Comparison of ENCODE assay signal across 8 mouse cellular contexts in genomic region chr4:135889884-135890283, GRCm38 (mm10). TPM values are rescaled to one million over a fixed set of nuclear protein-coding genes. Genes with fewer than 3 reads are reported as not detected.
A peak's percentile ranks its signal among the peaks of the same experiment; 100 is the strongest.
DNase-seq lines count a peak whose midpoint lies in the region; ATAC-seq and TF ChIP-seq lines count a peak whose summit lies in the region.

No protein-coding gene starts in this region.

- H3K4me3 ChIP-seq in E14TG2a.4 (replicated peaks; ENCODE audit: low read length): no peak overlapping the region
- no peak overlapping the region for H3K4me3 ChIP-seq in heart, embryonic 15.5 days
- H3K4me3 ChIP-seq in liver, embryonic 15.5 days (replicated peaks): no peak overlapping the region

- no peaks in the 10 kb centered on the region for H3K27me3 ChIP-seq in E14TG2a.4 (ENCODE audit: insufficient read depth, low read length)
- H3K27me3 ChIP-seq in heart, embryonic 15.5 days: no peaks in the 10 kb centered on the region
- H3K27me3 ChIP-seq in liver, embryonic 15.5 days: no peaks in the 10 kb centered on the region

- no peaks in the 10 kb centered on the region for H3K36me3 ChIP-seq in E14TG2a.4 (ENCODE audit: insufficient read depth, low read length)
- no peaks in the 10 kb centered on the region for H3K36me3 ChIP-seq in heart, embryonic 15.5 days
- H3K36me3 ChIP-seq in liver, embryonic 15.5 days (replicated peaks): no peaks in the 10 kb centered on the region

- DNase-seq in brain, adult 2 months (ENCODE audit: low read depth, low spot score): peak; percentile 89
- DNase-seq in kidney, postnatal 10 days: peak; percentile 89
- peak; percentile 58 for DNase-seq in ovary, adult 18-20 months (ENCODE audit: low spot score)
- peak; percentile 82 for DNase-seq in thymus, postnatal 0 days (ENCODE audit: low spot score)

- no peak overlapping the region for H3K4me2 ChIP-seq in heart, embryonic 15.5 days
- H3K4me2 ChIP-seq in liver, embryonic 15.5 days: no peak overlapping the region

- H3K9ac ChIP-seq in heart, embryonic 15.5 days: no peak overlapping the region
- no peak overlapping the region for H3K9ac ChIP-seq in liver, embryonic 15.5 days

- H3K4me1 ChIP-seq in E14TG2a.4 (replicated peaks; ENCODE audit: low read depth, low read length): peaks cover 39% of the 10 kb centered on the region
- peaks cover 2% of the 10 kb centered on the region for H3K4me1 ChIP-seq in heart, embryonic 15.5 days (replicated peaks)
- H3K4me1 ChIP-seq in liver, embryonic 15.5 days (replicated peaks): peaks cover 26% of the 10 kb centered on the region

- no peaks in the 10 kb centered on the region for H3K9me3 ChIP-seq in E14TG2a.4 (ENCODE audit: low read length)
- no peaks in the 10 kb centered on the region for H3K9me3 ChIP-seq in heart, embryonic 15.5 days (replicated peaks)
- no peaks in the 10 kb centered on the region for H3K9me3 ChIP-seq in liver, embryonic 15.5 days (replicated peaks)

- 4% methylated on average over 4 of the region's 4 CpGs for WGBS in heart, embryonic 15.5 days
- WGBS in liver, embryonic 15.5 days (ENCODE audit: insufficient replicate concordance): 3% methylated on average over 4 of the region's 4 CpGs

- peak; percentile 69 for TF ChIP-seq CTCF in E14TG2a.4 (conservative IDR thresholded peaks at IDR 0.05; ENCODE audit: low read length)

- no peak overlapping the region for H3K27ac ChIP-seq in heart, embryonic 15.5 days
- H3K27ac ChIP-seq in liver, embryonic 15.5 days (replicated peaks): no peak overlapping the region

- ATAC-seq in erythroid progenitor cell, adult 5-6 weeks (replicated peaks; ENCODE audit: low FRiP score, poor library complexity, severe bottlenecking): peak; percentile 86
- peak; percentile 86; the same call in 1 of the 2 replicates for ATAC-seq in heart, embryonic 15.5 days (replicated peaks; ENCODE audit: insufficient number of reproducible peaks, insufficient read depth, low FRiP score, low read depth)
- ATAC-seq in liver, embryonic 15.5 days (ENCODE audit: insufficient read depth): peak; percentile 58; the same call in 1 of the 2 replicates

RNA-seq across cellular contexts. Expression of gene Cnr2, which starts 5.3 kb away (rescaled TPM):
- total RNA-seq in erythroid progenitor cell, adult 5-6 weeks (2015; ENCODE audit: low replicate concordance): 4.3 and 5.0 TPM in 2 replicates
- 1.7 and 3.4 TPM in 2 replicates for total RNA-seq in erythroid progenitor cell, adult 5-6 weeks (2017; ENCODE audit: low replicate concordance)
- polyA plus RNA-seq in heart, embryonic 15.5 days (2015; fragmentation: Nextera tagmentation; extraction: Ambion mirVana): 0.49 and 0.55 TPM in 2 replicates
- 2.8 and 3.0 TPM in 2 replicates for polyA plus RNA-seq in liver, embryonic 15.5 days (2015; fragmentation: Nextera tagmentation; extraction: Ambion mirVana)
- polyA plus RNA-seq in thymus, postnatal 0 days (2015; fragmentation: Nextera tagmentation; extraction: Ambion mirVana): 5.5 and 5.8 TPM in 2 replicates

RNA-seq across cellular contexts. Expression of gene Pnrc2, which starts 16.2 kb away (rescaled TPM):
- 245 and 298 TPM in 2 replicates for total RNA-seq in erythroid progenitor cell, adult 5-6 weeks (2015; ENCODE audit: low replicate concordance)
- 215 and 282 TPM in 2 replicates for total RNA-seq in erythroid progenitor cell, adult 5-6 weeks (2017; ENCODE audit: low replicate concordance)
- 123 and 130 TPM in 2 replicates for polyA plus RNA-seq in heart, embryonic 15.5 days (2015; fragmentation: Nextera tagmentation; extraction: Ambion mirVana)
- 77.1 and 78.3 TPM in 2 replicates for polyA plus RNA-seq in liver, embryonic 15.5 days (2015; fragmentation: Nextera tagmentation; extraction: Ambion mirVana)
- polyA plus RNA-seq in thymus, postnatal 0 days (2015; fragmentation: Nextera tagmentation; extraction: Ambion mirVana): 217 and 229 TPM in 2 replicates

RNA-seq across cellular contexts. Expression of gene Fuca1, which starts 30.7 kb away (rescaled TPM):
- total RNA-seq in erythroid progenitor cell, adult 5-6 weeks (2015; ENCODE audit: low replicate concordance): 23.1 and 45.3 TPM in 2 replicates
- total RNA-seq in erythroid progenitor cell, adult 5-6 weeks (2017; ENCODE audit: low replicate concordance): 38.9 and 50.2 TPM in 2 replicates
- 38.1 and 61.6 TPM in 2 replicates for polyA plus RNA-seq in heart, embryonic 15.5 days (2015; fragmentation: Nextera tagmentation; extraction: Ambion mirVana)
- polyA plus RNA-seq in liver, embryonic 15.5 days (2015; fragmentation: Nextera tagmentation; extraction: Ambion mirVana): 24.0 and 29.4 TPM in 2 replicates
- 56.0 and 63.5 TPM in 2 replicates for polyA plus RNA-seq in thymus, postnatal 0 days (2015; fragmentation: Nextera tagmentation; extraction: Ambion mirVana)

RNA-seq across cellular contexts. Expression of gene Srsf10, which starts 34.3 kb away (rescaled TPM):
- total RNA-seq in erythroid progenitor cell, adult 5-6 weeks (2015; ENCODE audit: low replicate concordance): 410 and 552 TPM in 2 replicates
- total RNA-seq in erythroid progenitor cell, adult 5-6 weeks (2017; ENCODE audit: low replicate concordance): 431 and 814 TPM in 2 replicates
- polyA plus RNA-seq in heart, embryonic 15.5 days (2015; fragmentation: Nextera tagmentation; extraction: Ambion mirVana): 127 and 131 TPM in 2 replicates
- polyA plus RNA-seq in liver, embryonic 15.5 days (2015; fragmentation: Nextera tagmentation; extraction: Ambion mirVana): 87.2 and 90.0 TPM in 2 replicates
- polyA plus RNA-seq in thymus, postnatal 0 days (2015; fragmentation: Nextera tagmentation; extraction: Ambion mirVana): 276 TPM in 2 replicates

RNA-seq across cellular contexts. Expression of gene Hmgcl, which starts 56.4 kb away (rescaled TPM):
- total RNA-seq in erythroid progenitor cell, adult 5-6 weeks (2015; ENCODE audit: low replicate concordance): 24.3 and 25.2 TPM in 2 replicates
- 19.6 and 30.0 TPM in 2 replicates for total RNA-seq in erythroid progenitor cell, adult 5-6 weeks (2017; ENCODE audit: low replicate concordance)
- polyA plus RNA-seq in heart, embryonic 15.5 days (2015; fragmentation: Nextera tagmentation; extraction: Ambion mirVana): 80.2 and 82.4 TPM in 2 replicates
- 91.4 and 96.5 TPM in 2 replicates for polyA plus RNA-seq in liver, embryonic 15.5 days (2015; fragmentation: Nextera tagmentation; extraction: Ambion mirVana)
- polyA plus RNA-seq in thymus, postnatal 0 days (2015; fragmentation: Nextera tagmentation; extraction: Ambion mirVana): 70.1 and 72.8 TPM in 2 replicates
